Mouse (Mus musculus) urinary bladder, postnatal 36 days (tissue): ENCODE measurements around the gene Tlr4.
A peak's percentile ranks its signal among the peaks of the same experiment; 100 is the strongest.

ENCODE experiments used
- DNase-seq, 2 experiments: peaks; one replicate each; pipeline ENCODE4 v3.0.0; 2022; ENCODE audit warnings: low spot score in 2 of 2, mixed read lengths in 1 of 2

The Tlr4 gene

GRCm38 (mm10) chr4:66827463-66828162 is at the start of gene Tlr4:
Gene Tlr4 (plus strand): TSS chr4:66827584.
- DNase-seq = peak; percentile 69 to 81

DNA sequence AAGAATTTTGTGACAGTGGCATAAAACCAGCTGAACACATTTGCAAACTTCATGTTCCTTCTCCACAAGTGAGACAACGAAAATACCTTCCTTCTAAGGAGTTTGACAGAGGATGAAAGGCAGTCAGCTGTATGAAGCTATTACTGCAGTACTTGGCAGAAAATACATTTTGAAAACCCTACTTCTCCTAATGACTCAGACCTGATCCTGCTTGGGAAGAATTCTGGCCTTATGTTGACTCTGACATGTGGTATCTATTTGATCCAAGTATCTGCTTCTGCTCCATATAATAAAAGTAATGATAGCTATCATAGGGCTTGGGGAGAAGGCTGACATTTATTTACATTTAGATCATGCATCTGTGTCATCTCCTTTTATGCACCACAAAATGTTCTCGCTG is 33.1 kb upstream of the Tlr4 start:
- no peak for DNase-seq

- DNase-seq = no peak
These were observed 30.7 kb upstream of the Tlr4 start for GRCm38 (mm10) chr4:66796683-66797082.

DNA sequence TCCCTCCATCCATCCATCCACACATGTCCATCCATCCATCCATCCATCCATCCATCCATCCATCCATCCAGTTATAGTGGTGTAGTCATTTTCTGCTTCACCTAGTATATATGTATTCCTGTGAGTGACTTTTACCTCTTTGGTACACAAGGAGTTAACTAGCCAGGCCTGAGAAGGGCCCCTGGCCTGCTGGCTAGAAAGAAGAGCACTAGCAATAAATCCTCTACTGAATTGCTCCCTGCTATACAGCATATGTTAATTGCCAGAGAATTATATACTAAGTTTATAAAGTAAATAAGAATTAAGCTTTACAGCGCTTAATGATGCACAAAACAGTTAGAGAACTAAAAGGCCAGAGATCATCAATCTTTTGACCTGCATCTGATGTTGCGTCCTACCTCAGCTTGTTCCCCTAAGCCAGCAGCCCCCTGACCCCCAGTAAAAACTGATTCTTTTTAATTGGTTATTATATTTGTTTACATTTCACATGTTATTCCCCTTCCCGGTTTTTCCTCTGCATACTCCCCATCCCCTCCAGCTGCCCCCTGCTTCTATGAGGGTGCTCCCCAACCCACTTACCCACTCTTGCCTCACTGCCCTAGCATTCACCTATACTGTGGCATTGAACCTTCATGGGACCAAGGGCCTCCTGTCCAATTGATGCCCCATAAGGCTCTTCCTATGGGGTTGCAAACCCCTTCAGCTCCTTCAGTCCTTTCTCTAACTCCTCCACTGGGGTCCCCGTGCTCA is 22.7 kb upstream of the Tlr4 start:
- DNase-seq = no peak

GRCm38 (mm10) chr4:66805747-66806146 is 21.6 kb upstream of the Tlr4 start:
- no peak for DNase-seq

GRCm38 (mm10) chr4:66816364-66817026 is 10.9 kb upstream of the Tlr4 start:
- no peak for DNase-seq

- DNase-seq = no peak
These were observed 6.2 kb upstream of the Tlr4 start for GRCm38 (mm10) chr4:66821171-66821570.

DNA sequence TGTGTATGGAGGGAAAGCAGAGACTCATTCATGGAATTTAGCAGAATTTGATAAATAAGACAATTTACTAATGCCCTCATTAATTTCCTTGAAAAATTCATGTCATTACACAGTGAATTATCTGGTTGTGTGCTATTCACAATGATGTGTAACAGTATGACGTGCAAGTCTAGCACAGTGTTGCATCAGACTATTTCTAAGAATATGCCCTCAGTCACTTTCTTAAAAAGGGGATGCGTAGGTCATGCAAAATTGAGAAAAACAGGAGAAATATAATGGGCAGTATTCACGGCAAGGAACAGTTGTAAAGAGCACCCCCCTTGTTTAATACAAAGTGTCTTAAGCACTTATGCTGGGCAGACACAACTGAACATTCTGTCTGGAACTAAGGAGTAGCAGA is 5.6 kb upstream of the Tlr4 start:
- DNase-seq = no peak

DNA sequence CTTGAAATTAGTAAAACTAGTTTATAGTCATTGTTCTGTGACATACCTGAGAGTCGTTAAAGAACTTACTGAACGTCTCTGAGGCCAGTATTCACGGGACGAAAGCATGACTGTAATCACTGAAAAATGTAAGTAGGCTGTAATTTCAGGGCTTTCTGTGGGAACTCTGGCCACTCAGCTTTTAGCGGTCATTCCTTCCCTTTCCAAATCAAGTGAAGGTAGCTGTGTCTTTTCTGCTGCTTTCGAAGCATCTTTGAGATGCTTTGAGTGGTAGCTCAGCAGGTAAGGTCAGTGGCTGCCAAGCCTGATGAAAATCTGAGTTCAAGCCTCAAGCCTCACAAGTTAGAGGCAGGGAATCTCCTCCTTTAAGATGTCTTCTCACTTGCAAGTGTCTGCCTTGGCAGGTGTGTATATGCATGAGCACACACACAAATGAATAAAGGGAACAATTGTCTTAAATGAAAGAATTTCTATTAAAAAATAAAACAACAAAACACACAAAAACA is 832 bp downstream of the Tlr4 start:
- DNase-seq = no peak

DNA sequence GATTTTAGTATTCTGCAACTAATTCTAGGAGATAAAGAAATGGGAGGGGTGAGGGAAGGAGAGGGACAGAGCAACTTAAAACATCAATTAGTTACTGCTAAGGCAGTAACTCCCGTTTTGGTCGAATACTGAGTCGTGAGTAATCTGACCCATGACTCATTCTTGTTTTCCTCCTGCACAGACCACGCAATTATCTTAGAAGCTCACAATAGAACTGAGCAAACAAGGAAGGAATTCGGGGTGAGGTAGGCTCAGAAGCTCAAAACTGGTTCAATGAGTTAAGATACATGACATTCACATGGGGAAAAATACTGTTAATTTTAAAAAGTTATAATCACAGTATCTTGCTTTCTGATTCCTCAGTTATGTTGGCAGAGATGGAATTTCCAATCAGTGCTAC is 1.3 kb downstream of the Tlr4 start:
- peak in 1 of 2 experiments; percentile 16 for DNase-seq

- no peak for DNase-seq
These were observed 10.7 kb downstream of the Tlr4 start for GRCm38 (mm10) chr4:66838071-66838470.

DNA sequence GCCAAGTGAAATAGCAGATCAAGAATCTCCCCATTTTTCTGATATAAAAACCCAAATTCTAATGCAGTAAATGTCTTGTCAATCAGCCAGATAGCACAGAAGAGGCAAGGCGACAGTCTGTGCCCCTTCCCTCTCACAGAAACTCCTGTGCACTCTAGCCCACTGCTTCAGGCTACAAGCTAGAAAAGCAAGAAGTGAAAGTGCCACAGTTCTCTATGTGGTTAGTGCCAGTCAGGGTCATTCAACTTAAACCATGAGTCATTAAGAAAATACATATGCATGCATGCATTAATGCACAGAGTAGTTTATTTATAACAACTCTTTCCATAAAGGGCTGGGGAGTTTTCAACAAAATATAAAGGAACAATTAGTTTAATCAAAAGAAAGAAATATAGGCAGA is 15.9 kb downstream of the Tlr4 start:
- no peak for DNase-seq

GRCm38 (mm10) chr4:66852011-66852410 is 24.6 kb downstream of the Tlr4 start:
- no peak for DNase-seq

GRCm38 (mm10) chr4:66856992-66857391 is 29.6 kb downstream of the Tlr4 start:
- DNase-seq = no peak

GRCm38 (mm10) chr4:66869919-66870318 is 42.5 kb downstream of the Tlr4 start:
- no peak for DNase-seq

- no peak for DNase-seq
These were observed 44.6 kb downstream of the Tlr4 start for GRCm38 (mm10) chr4:66872026-66872425.

GRCm38 (mm10) chr4:66873342-66873741 is 46.0 kb downstream of the Tlr4 start:
- no peak for DNase-seq

DNA sequence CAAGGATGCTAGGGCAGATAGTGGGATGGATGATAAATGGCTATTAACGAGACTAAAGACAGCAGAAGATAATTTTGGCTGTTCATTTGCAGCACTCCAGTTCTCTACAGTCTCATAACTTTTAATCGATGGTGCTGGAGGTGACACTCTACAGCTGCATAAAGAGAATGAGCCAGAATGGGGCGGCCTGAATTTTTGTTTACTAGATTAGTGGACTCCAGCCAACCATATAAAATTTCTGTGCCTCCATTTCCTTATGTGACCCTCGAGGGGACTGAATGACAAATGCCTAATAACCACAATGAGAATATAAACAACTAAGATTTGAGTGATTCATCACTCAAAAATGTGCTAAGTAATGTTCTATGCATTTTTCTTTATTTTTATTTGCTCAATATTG is 48.4 kb downstream of the Tlr4 start:
- no peak for DNase-seq

- DNase-seq = no peak
These were observed 50.2 kb downstream of the Tlr4 start for GRCm38 (mm10) chr4:66877609-66878008.

- no peak for DNase-seq
These were observed 54.1 kb downstream of the Tlr4 start for GRCm38 (mm10) chr4:66881496-66881895.

DNA sequence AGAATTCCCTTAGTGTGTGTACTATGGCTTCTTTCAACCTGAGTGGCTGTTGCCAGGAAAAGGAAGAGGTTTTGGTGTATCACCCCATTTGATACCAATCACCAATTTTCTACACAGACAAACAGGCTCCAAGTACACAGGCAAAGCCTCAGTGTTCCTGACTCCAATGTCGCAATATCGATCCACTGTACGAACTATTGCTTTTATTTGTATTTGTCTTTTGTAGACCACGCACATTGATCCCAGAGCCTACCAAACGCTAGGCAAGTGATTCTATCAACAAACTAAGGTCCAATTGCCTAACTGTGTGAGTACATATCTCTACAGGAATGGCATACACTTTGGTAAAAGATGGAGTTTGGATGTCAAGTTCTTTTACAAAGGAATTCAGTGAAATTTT is 55.9 kb downstream of the Tlr4 start:
- no peak for DNase-seq

- no peak for DNase-seq
These were observed 67.2 kb downstream of the Tlr4 start for GRCm38 (mm10) chr4:66894547-66894946.

DNA sequence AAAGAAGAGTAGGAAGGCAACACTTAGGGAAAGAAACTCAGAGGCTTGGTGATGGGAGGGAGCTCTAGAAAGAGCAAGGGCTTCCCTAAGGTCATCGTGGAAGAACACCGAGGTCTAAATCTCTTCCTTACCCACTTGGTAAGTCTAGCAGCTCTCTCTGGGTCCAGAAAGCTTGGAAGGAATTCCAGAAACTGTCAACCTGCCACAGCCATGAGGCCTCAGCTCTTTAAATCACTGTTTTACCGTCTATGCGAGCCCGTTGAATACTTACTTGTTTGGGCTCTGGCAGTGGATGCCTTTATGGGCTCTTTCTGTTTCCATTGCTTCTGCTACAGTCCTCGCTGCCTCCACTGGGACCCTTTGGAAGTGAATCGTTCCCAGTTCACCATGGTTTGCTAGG is 67.6 kb downstream of the Tlr4 start:
- no peak for DNase-seq
